ENCODE assay signal across 27 mouse cellular contexts in the genomic region with DNA sequence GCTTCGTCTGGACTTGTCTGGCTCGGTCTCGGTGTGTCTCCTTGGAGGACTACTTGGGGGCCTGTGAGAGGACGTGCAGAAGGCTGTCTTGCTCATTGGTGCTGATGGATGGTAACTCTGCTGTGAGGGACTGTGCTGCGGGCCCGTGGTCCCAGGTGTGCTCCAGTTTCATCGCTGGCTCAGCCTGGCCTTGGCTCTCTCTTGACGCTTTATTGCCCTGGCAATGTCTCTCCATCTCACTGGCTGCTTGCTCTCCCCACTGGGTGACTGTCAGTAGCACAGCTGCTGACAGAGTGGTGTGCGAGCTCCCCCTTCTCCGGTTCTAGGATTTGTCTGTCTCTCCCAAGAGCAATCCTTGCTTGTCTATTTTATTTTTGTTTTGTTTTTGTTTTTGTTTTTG. TPM values are rescaled to one million over a fixed set of nuclear protein-coding genes. Genes with fewer than 3 reads are reported as not detected.
"Had no signal": no experiment of that assay in that cellular context is flagged by ENCODE, and none has a peak within 500 bp of the region (broad histone marks: within the 10 kb centered on the region; RNA-seq: fewer than 3 reads in every experiment).

No protein-coding gene starts in this region.

- H3K9me3 ChIP-seq: heart, embryonic 10.5 days; heart, embryonic 12.5 days; hindbrain, embryonic 15.5 days; kidney, embryonic 15.5 days; limb, embryonic 13.5 days; limb, embryonic 15.5 days; liver, embryonic 12.5 days had no signal

- H3K4me3 ChIP-seq: gastrocnemius, adult 2 months; heart, embryonic 10.5 days; heart, embryonic 12.5 days; hindbrain, embryonic 15.5 days; kidney, embryonic 15.5 days; left cerebral cortex, adult 2 months; limb, embryonic 13.5 days; limb, embryonic 15.5 days; liver, embryonic 12.5 days had no signal

- H3K27me3 ChIP-seq: heart, embryonic 12.5 days; hindbrain, embryonic 15.5 days; kidney, embryonic 15.5 days; limb, embryonic 13.5 days; limb, embryonic 15.5 days; liver, embryonic 12.5 days had no signal

- H3K27ac ChIP-seq: gastrocnemius, adult 2 months; heart, embryonic 10.5 days; hindbrain, embryonic 15.5 days; kidney, embryonic 15.5 days; kidney, postnatal 0 days; left cerebral cortex, adult 2 months; limb, embryonic 13.5 days; limb, embryonic 15.5 days; liver, embryonic 12.5 days; liver, embryonic 14.5 days had no signal

- H3K36me3 ChIP-seq: heart, embryonic 10.5 days; heart, embryonic 12.5 days; hindbrain, embryonic 15.5 days; kidney, embryonic 15.5 days; limb, embryonic 13.5 days; limb, embryonic 15.5 days; liver, embryonic 12.5 days had no signal

- H3K4me1 ChIP-seq: heart, embryonic 10.5 days; heart, embryonic 12.5 days; hindbrain, embryonic 15.5 days; kidney, embryonic 15.5 days; limb, embryonic 13.5 days; limb, embryonic 15.5 days; liver, embryonic 12.5 days had no signal

- H3K9ac ChIP-seq: heart, embryonic 12.5 days; hindbrain, embryonic 15.5 days; kidney, embryonic 15.5 days; limb, embryonic 13.5 days; limb, embryonic 15.5 days; liver, embryonic 12.5 days; liver, embryonic 14.5 days had no signal

- ATAC-seq: intestine, embryonic 16.5 days; liver, embryonic 12.5 days had no signal

- H3K4me2 ChIP-seq: heart, embryonic 12.5 days; hindbrain, embryonic 15.5 days; kidney, embryonic 15.5 days; limb, embryonic 13.5 days; limb, embryonic 15.5 days; liver, embryonic 12.5 days had no signal

- DNase-seq: gastrocnemius, adult 2 months; gastrocnemius, postnatal 10 days; gastrocnemius, postnatal 25 days; heart, adult 18-20 months; heart, postnatal 10 days; heart, postnatal 4 days; kidney, adult 11 months; kidney, adult 2 months; kidney, adult 9 months; kidney, postnatal 14 days; kidney, postnatal 36 days; layer of hippocampus, adult 9-11 months; layer of hippocampus, postnatal 36 days had no signal

RNA-seq across cellular contexts. Expression of a gene that starts 34.5 kb away (rescaled TPM):
- polyA plus RNA-seq: heart, embryonic 14.5 days; heart, embryonic 16.5 days; kidney, adult 2 months; kidney, embryonic 15.5 days; kidney, postnatal 0 days; liver, adult 2 months; liver, embryonic 12.5 days; liver, embryonic 14.5 days had no signal
